Mouse (Mus musculus): Measurements from ENCODE around the gene Myh7b. TPM values are rescaled to one million over a fixed set of nuclear protein-coding genes. Genes with fewer than 3 reads are reported as not detected.
A peak's percentile ranks its signal among the peaks of the same experiment; 100 is the strongest.
"Not testable (repeated sequence)": the region's sequence is repeated elsewhere in the genome, so short reads cannot be mapped to it uniquely, and the experiment has no call there.

Myh7b gene
- polyA plus RNA-seq, 1 experiment from 2014 or later, result 0.53 TPM

- Histone ChIP-seq H3K36me3 (no peaks in the 10 kb centered on the region), H3K4me3 (no peak overlapping the region), H3K9me3 (replicated peaks) (no peaks in the 10 kb centered on the region), H3K27me3 (ENCODE audit: low read depth, poor library complexity, severe bottlenecking) (no peaks in the 10 kb centered on the region), H3K4me1 (peaks cover 18% of the 10 kb centered on the region), H3K27ac (replicated peaks) (no peak overlapping the region)
- no peak for DNase-seq (ENCODE audit: low spot score)
- WGBS, result 71% methylated on average over 9 of the region's 9 CpGs
Observed at GRCm38 (mm10) chr2:155585082-155585481, 25.9 kb upstream of the Myh7b start.

- no peaks in the 10 kb centered on the region for H3K27me3 ChIP-seq (ENCODE audit: low read depth, poor library complexity, severe bottlenecking)
- H3K9me3 ChIP-seq (replicated peaks), result no peaks in the 10 kb centered on the region
- H3K4me1 ChIP-seq, result peaks cover 18% of the 10 kb centered on the region
- DNase-seq (ENCODE audit: low spot score), result peak; percentile 25
- no peaks in the 10 kb centered on the region for H3K36me3 ChIP-seq
- no peak overlapping the region for H3K4me3 ChIP-seq
- H3K27ac ChIP-seq (replicated peaks), result no peak overlapping the region
- WGBS, result 44% methylated on average over 10 of the region's 10 CpGs
Observed at GRCm38 (mm10) chr2:155585486-155585885, 25.5 kb upstream of the Myh7b start.

- H3K27me3 ChIP-seq (ENCODE audit: low read depth, poor library complexity, severe bottlenecking), result no peaks in the 10 kb centered on the region
- no peak for DNase-seq (ENCODE audit: low spot score)
- H3K36me3 ChIP-seq, result no peaks in the 10 kb centered on the region
- H3K27ac ChIP-seq (replicated peaks), result no peak overlapping the region
- 80% methylated on average over 3 of the region's 3 CpGs for WGBS
- no peaks in the 10 kb centered on the region for H3K9me3 ChIP-seq (replicated peaks)
- no peak overlapping the region for H3K4me3 ChIP-seq
- peaks cover 33% of the 10 kb centered on the region for H3K4me1 ChIP-seq
Observed at GRCm38 (mm10) chr2:155588136-155588535, 22.9 kb upstream of the Myh7b start.

GRCm38 (mm10) chr2:155589521-155589920 lies 21.5 kb upstream of the Myh7b start:
- Histone ChIP-seq H3K4me3 (no peak overlapping the region), H3K27me3 (ENCODE audit: low read depth, poor library complexity, severe bottlenecking) (no peaks in the 10 kb centered on the region), H3K36me3 (no peaks in the 10 kb centered on the region), H3K4me1 (peaks cover 34% of the 10 kb centered on the region), H3K9me3 (replicated peaks) (no peaks in the 10 kb centered on the region), H3K27ac (replicated peaks) (no peak overlapping the region)
- DNase-seq (ENCODE audit: low spot score), result no peak
- 78% methylated on average over 6 of the region's 6 CpGs for WGBS

- DNase-seq (ENCODE audit: low spot score), result no peak
- H3K9me3 ChIP-seq (replicated peaks), result no peaks in the 10 kb centered on the region
- 91% methylated on average over 2 of the region's 2 CpGs for WGBS
- peaks cover 22% of the 10 kb centered on the region for H3K4me1 ChIP-seq
- no peak overlapping the region for H3K27ac ChIP-seq (replicated peaks)
- H3K27me3 ChIP-seq (ENCODE audit: low read depth, poor library complexity, severe bottlenecking), result no peaks in the 10 kb centered on the region
- no peaks in the 10 kb centered on the region for H3K36me3 ChIP-seq
- no peak overlapping the region for H3K4me3 ChIP-seq
Observed at GRCm38 (mm10) chr2:155590876-155591275, 20.1 kb upstream of the Myh7b start.

GRCm38 (mm10) chr2:155591676-155592075 lies 19.3 kb upstream of the Myh7b start:
- H3K9me3 ChIP-seq (replicated peaks), result no peaks in the 10 kb centered on the region
- peak overlapping the region; percentile 93 for H3K27ac ChIP-seq (replicated peaks)
- no peaks in the 10 kb centered on the region for H3K27me3 ChIP-seq (ENCODE audit: low read depth, poor library complexity, severe bottlenecking)
- no peak for DNase-seq (ENCODE audit: low spot score)
- peaks cover 20% of the 10 kb centered on the region for H3K4me1 ChIP-seq
- H3K36me3 ChIP-seq, result no peaks in the 10 kb centered on the region
- WGBS, result 9% methylated on average over 6 of the region's 6 CpGs
- H3K4me3 ChIP-seq, result peak overlapping the region; percentile 69

- H3K4me1 ChIP-seq, result peaks cover 20% of the 10 kb centered on the region
- H3K9me3 ChIP-seq (replicated peaks), result no peaks in the 10 kb centered on the region
- WGBS, result under 1% methylated on average over 53 of the region's 53 CpGs
Observed at GRCm38 (mm10) chr2:155592137-155592853, 18.7 kb upstream of the Myh7b start, which contains the start of gene Gss. Gss (minus strand) TSS chr2:155592810.

GRCm38 (mm10) chr2:155592854-155593283 lies 18.1 kb upstream of the Myh7b start:
- Histone ChIP-seq H3K4me3 (peak overlapping the region; percentile 69), H3K27ac (replicated peaks) (peak overlapping the region; percentile 93)

More at GRCm38 (mm10) chr2:155592137-155592853, 18.7 kb upstream of the Myh7b start, which contains the start of gene Gss:
- peak within 1 kb of the TSS; percentile 93 for H3K27ac ChIP-seq (replicated peaks)
- H3K4me3 ChIP-seq, result peak within 1 kb of the TSS; percentile 69
- DNase-seq (ENCODE audit: low spot score), result peak; percentile 100
- H3K27me3 ChIP-seq (ENCODE audit: low read depth, poor library complexity, severe bottlenecking), result no peaks in the 10 kb centered on the region
- no peaks in the 10 kb centered on the region for H3K36me3 ChIP-seq

GRCm38 (mm10) chr2:155595516-155595915 lies 15.5 kb upstream of the Myh7b start:
- H3K27ac ChIP-seq (replicated peaks), result no peak overlapping the region
- DNase-seq (ENCODE audit: low spot score), result no peak
- H3K4me3 ChIP-seq, result no peak overlapping the region
- WGBS, result 86% methylated on average over 6 of the region's 6 CpGs
- H3K4me1 ChIP-seq, result peaks cover 16% of the 10 kb centered on the region
- H3K27me3 ChIP-seq (ENCODE audit: low read depth, poor library complexity, severe bottlenecking), result no peaks in the 10 kb centered on the region
- H3K36me3 ChIP-seq, result no peaks in the 10 kb centered on the region
- H3K9me3 ChIP-seq (replicated peaks), result no peaks in the 10 kb centered on the region

More at GRCm38 (mm10) chr2:155592854-155593283, 18.1 kb upstream of the Myh7b start:
- H3K9me3 ChIP-seq (replicated peaks), result no peaks in the 10 kb centered on the region
- no peaks in the 10 kb centered on the region for H3K27me3 ChIP-seq (ENCODE audit: low read depth, poor library complexity, severe bottlenecking)
- no peaks in the 10 kb centered on the region for H3K36me3 ChIP-seq
- peaks cover 16% of the 10 kb centered on the region for H3K4me1 ChIP-seq
- no peak for DNase-seq (ENCODE audit: low spot score)
- 1% methylated on average over 9 of the region's 9 CpGs for WGBS

GRCm38 (mm10) chr2:155603707-155604106 lies 7.3 kb upstream of the Myh7b start:
- Histone ChIP-seq H3K27me3 (ENCODE audit: low read depth, poor library complexity, severe bottlenecking) (no peaks in the 10 kb centered on the region), H3K9me3 (replicated peaks) (no peaks in the 10 kb centered on the region), H3K4me3 (no peak overlapping the region), H3K36me3 (no peaks in the 10 kb centered on the region), H3K4me1 (peaks cover 4% of the 10 kb centered on the region), H3K27ac (replicated peaks) (no peak overlapping the region; the same call in 1 of the 2 replicates)
- DNase-seq (ENCODE audit: low spot score), result no peak
- 66% methylated on average over 3 of the region's 3 CpGs for WGBS

GRCm38 (mm10) chr2:155604560-155605235 lies 6.3 kb upstream of the Myh7b start:
- peaks cover 4% of the 10 kb centered on the region for H3K4me1 ChIP-seq
- 0 out of 2 replicates have a peak overlapping the region, but pooled peaks have one; percentile 2 for H3K27ac ChIP-seq (replicated peaks)
- H3K27me3 ChIP-seq (ENCODE audit: low read depth, poor library complexity, severe bottlenecking), result no peaks in the 10 kb centered on the region
- no peak overlapping the region for H3K4me3 ChIP-seq
- WGBS, result 70% methylated on average over 10 of the region's 10 CpGs
- no peaks in the 10 kb centered on the region for H3K36me3 ChIP-seq
- no peak for DNase-seq (ENCODE audit: low spot score)
- H3K9me3 ChIP-seq (replicated peaks), result no peaks in the 10 kb centered on the region

GRCm38 (mm10) chr2:155605236-155605589 lies 5.8 kb upstream of the Myh7b start:
- 83% methylated on average over 4 of the region's 4 CpGs for WGBS
- DNase-seq (ENCODE audit: low spot score); H3K27me3 ChIP-seq (ENCODE audit: low read depth, poor library complexity, severe bottlenecking); H3K9me3 ChIP-seq (replicated peaks); H3K4me3 ChIP-seq; H3K4me1 ChIP-seq; H3K36me3 ChIP-seq: not testable (repeated sequence)
- 0 out of 2 replicates have a peak overlapping the region, but pooled peaks have one; percentile 2 for H3K27ac ChIP-seq (replicated peaks)

- peak overlapping the region; percentile 38; the same call in 1 of the 2 replicates for H3K27ac ChIP-seq (replicated peaks)
- peaks cover 10% of the 10 kb centered on the region for H3K4me1 ChIP-seq
- DNase-seq (ENCODE audit: low spot score), result no peak
- WGBS, result 88% methylated on average over 4 of the region's 4 CpGs
- H3K27me3 ChIP-seq (ENCODE audit: low read depth, poor library complexity, severe bottlenecking), result no peaks in the 10 kb centered on the region
- H3K9me3 ChIP-seq (replicated peaks), result no peaks in the 10 kb centered on the region
- H3K36me3 ChIP-seq, result no peaks in the 10 kb centered on the region
- H3K4me3 ChIP-seq, result no peak overlapping the region
Observed at GRCm38 (mm10) chr2:155606360-155606759, 4.7 kb upstream of the Myh7b start.

All from midbrain, embryonic 10.5 days (tissue).